Mouse (Mus musculus) brain, embryonic 14.5 days (tissue): Measurements from ENCODE around the gene Celsr1. TPM values are rescaled to one million over a fixed set of nuclear protein-coding genes. Genes with fewer than 3 reads are reported as not detected.

Experiments used
- DNase-seq: peaks from one replicate; pipeline ENCODE4 v3.0.0-alpha.2; 2011; ENCODE audit warnings: low read depth
- CTCF ChIP-seq: fragments of 200-500 bp; IDR thresholded peaks from 2 replicates; pipeline ENCODE4 v1.5.1; 2012; ENCODE audit warnings: inconsistent platforms, mild to moderate bottlenecking, moderate library complexity, borderline replicate concordance; ENCODE audit not compliant: insufficient read depth, insufficient read length; ENCODE audit errors: extremely low read depth
- POLR2A ChIP-seq: fragments of 200-500 bp; IDR thresholded peaks from 2 replicates; pipeline ENCODE4 v1.6.1; 2012; ENCODE audit warnings: mild to moderate bottlenecking, inconsistent platforms, borderline replicate concordance; ENCODE audit not compliant: poor library complexity, insufficient read depth, insufficient read length, severe bottlenecking; ENCODE audit errors: extremely low read depth
- polyA plus RNA-seq: library from polyadenylated mRNA; depleted of rRNA; stranded (reverse); fragments of >200 nt; gene quantifications from 2 replicates; pipeline ENCODE4 v1.2.3, GENCODE M21; 2012

Gene Celsr1
- polyA plus RNA-seq, 1 experiment = 17.6 TPM

DNA sequence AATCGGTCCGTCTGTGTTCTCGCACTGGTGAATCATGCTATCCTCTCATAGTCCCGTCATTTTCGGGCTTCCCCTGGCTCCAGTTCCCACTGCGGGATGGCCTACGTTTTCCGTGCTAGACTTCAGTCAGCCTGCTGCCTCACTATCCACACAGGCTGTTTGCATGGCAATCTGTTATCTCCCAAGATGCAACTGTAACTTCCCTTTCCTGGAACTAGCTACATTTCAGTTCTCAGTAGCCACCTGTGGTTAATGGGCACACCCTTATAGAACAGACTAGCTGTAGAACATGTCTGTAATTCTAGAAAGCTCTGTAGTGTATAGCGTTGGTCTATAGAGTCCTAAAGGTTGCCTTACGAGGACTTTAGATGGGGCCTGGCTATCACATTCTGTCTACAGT is 17.6 kb upstream of the Celsr1 start:
- no peak for DNase-seq
- TF ChIP-seq POLR2A (no peak), CTCF (no peak)

GRCm38 (mm10) chr15:86050170-86050743 is 16.7 kb upstream of the Celsr1 start:
- TF ChIP-seq POLR2A (no peak), CTCF (no peak)
- no peak for DNase-seq

- DNase-seq = no peak
- no peak for TF ChIP-seq POLR2A
- no peak for TF ChIP-seq CTCF
Measured at GRCm38 (mm10) chr15:86049510-86049909, 15.9 kb upstream of the Celsr1 start.

- TF ChIP-seq POLR2A = no peak
- peak; percentile 16; the same call in 1 of the 2 replicates for TF ChIP-seq CTCF
Measured at GRCm38 (mm10) chr15:86042364-86042763, 8.8 kb upstream of the Celsr1 start.

DNA sequence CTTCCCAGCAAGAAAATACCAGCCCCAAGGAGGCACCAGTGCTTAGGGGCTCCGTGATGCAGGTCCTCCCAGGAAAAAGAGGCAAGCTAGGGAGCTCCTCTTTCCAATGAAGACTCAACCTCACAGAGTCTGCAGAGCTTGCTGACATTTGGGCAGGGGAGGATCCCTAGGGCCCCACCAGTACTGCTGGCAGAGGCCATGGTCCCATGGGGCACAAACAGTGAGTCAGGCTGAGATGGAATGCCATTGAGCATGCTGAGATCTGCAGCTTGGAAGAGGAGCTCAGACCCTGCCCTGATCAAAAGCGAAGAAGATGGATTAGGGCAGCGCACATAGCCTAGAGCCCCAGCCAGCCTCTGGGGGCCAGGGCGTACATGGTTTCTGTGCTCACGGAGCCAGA is 7.8 kb upstream of the Celsr1 start:
- TF ChIP-seq CTCF (no peak), POLR2A (no peak)
- DNase-seq = no peak

More at GRCm38 (mm10) chr15:86042364-86042763, 8.8 kb upstream of the Celsr1 start:
- peak; percentile 30 for DNase-seq

DNA sequence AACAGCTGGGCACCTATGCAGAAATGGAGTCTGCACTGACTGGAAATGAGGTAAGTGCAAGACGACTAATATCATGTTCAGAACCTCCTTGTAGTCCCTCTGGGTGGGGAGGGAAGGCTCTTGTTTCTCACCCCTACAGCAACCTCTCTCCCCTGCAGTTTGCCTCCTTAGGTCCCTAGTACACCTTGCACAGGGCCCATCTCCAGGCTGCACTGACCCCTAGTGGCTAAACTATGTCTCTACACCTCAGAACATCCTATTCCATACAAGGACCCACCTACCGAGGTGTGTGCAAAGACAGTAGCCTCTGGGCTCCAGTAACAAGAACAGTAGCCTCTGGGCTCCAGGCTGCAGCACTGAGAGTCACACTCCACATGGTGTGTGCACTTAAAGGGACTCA is 5.2 kb upstream of the Celsr1 start:
- DNase-seq = peak; percentile 90
- TF ChIP-seq CTCF (peak; percentile 91), POLR2A (no peak)

- no peak for DNase-seq
- TF ChIP-seq CTCF = no peak
- TF ChIP-seq POLR2A = no peak
Measured at GRCm38 (mm10) chr15:86035913-86036312, 2.3 kb upstream of the Celsr1 start.

DNA sequence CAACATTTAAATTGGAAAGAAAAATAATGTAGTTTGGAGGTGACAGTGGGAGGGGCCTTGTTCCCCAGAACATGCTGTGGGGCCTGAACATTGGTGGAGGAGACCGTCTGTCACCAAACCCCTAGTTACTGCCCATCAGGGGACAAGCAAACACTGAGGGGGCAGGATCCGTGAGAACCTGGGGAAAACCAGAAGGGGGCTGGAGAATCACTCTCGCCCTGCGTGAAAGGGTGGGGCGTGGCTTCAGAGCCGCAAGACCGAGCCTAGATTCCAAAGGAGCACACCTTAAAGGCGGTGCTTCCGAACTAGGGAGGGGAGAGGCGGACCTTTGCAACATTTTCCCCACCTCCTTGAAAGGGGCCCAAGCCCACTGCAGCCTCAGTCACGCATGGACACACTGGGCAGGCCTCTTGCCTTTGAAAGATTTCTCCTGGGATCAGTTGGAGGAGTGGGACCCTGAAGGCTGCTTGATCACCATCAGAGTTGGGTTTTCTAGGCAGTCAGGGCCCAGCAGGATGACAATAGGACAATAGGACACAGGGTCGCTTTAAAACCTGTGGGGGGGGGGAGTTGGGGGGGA is 1.3 kb upstream of the Celsr1 start:
- TF ChIP-seq CTCF (no peak), POLR2A (no peak)
- DNase-seq = peak; percentile 67

- TF ChIP-seq CTCF = no peak
- peak; percentile 39; the same call in 1 of the 2 replicates for TF ChIP-seq POLR2A
- peak; percentile 94 for DNase-seq
Measured at GRCm38 (mm10) chr15:86034021-86034523, 495 bp upstream of the Celsr1 start.

DNA sequence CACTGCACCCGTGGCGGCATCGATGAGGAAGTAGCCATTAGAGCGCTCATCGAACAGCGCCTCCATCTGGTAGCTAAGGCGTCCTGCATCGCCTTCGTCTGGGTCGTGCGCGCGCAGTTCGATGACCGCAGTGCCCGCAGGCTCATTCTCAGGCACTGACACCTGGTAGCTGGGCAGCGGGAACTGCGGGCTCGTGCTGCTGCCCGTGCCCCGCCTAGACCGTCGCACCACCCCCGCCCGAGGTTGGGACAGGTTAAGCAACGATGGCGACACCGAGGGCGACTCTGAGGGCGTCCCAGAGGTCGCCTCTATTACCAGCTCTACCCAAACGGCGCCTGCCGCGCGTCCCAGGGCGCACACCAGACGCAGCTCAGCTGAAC is 776 bp downstream of the Celsr1 start:
- peak; percentile 77 for DNase-seq
- TF ChIP-seq CTCF = peak; percentile 81
- TF ChIP-seq POLR2A = no peak

DNA sequence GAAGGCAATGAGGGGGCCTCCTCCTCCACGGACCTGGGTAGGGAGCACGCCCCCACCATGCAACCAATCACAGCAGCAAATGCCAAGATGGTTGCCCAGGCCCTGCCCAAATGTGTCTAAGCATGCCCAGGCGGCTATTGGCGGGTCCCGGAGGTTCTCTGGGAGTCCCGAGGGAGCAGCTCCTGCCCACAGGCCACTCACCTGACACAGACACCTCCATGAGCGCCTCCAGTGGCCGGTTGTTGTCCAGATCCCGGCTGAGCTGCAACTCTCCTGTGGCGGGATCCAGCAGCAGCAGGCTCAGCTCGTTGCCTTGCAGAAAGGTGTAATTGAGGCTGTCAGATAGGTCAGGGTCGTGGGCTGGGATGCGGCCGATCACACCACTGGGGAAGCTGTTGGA is 3.6 kb downstream of the Celsr1 start:
- no peak for TF ChIP-seq POLR2A
- no peak for TF ChIP-seq CTCF
- DNase-seq = no peak

DNA sequence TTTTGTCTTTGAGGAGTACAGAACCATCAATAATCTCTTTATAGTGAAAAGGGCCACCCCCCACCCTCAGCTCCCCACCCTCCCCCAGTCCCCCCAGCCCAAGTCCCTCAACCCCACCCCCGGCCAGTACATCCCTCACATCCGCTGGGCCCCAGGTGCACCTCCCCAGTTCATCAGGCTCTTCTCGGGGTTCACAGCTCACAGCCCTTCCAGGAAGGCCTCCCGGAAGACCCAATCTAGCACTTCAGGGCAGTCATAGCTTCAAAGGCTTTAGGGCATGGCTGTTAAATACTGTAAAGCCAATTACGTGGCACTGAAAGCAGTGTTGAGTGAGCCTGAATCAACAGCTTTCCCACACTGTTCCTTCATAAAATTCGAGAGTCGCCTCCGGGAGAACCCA is 5.7 kb downstream of the Celsr1 start:
- DNase-seq = no peak
- no peak for TF ChIP-seq POLR2A
- no peak for TF ChIP-seq CTCF

DNA sequence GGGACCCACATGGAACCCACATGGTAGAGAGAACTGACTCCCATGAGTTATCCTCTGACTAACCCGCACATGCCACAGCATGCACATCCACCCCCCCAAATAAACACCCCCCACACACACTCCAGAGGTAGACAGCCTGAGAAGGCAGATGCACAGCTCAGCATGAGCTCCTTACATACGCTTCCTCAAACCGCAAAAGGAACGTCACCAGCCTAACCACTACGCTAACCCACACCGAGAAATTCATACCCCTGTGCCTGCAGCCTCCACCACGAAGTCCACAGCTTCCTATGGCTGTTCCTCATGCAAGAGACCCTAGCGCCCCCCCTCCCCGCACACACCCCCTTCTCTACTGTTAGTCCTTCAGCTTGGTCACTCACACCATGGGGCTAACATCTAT is 11.6 kb downstream of the Celsr1 start:
- TF ChIP-seq CTCF (no peak), POLR2A (no peak)
- no peak for DNase-seq

DNA sequence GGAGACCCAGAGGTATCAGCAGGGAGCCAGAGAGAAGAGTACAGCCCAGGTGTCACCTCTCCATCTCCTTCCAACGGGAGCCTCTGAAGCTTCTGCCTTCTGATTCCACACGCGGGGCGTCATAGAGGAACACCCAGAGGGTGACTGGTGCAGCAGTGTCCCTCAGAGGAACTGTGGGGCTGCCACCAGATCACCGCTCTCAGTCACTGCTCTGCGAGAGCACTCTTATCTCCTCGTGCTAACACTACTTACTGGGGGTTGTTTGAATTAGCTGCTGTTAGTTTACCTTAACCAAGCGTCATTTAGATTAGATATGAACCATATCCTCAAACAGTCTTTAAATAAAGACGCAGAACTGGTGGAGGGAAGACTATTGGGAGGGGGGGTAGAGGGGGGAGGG is 12.3 kb downstream of the Celsr1 start:
- no peak for DNase-seq
- TF ChIP-seq CTCF (no peak), POLR2A (no peak)

DNA sequence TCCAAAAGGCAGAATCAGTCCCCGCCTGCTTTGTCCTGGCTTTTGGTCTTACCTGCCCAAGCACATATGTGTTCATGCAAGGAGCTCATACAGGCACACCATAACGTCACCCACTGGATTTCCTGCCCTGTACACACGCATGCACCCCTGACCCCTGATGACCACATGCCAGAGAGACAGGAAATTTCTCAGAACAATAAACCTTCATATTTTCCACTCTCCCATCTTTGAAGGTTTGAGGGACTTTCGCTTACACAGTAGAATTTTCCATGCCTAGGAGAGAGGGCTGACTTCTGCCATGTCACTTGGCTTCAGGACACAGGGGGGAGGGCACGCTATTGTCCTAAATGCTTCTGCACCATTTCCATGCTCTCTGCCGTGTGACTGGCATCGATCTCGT is 13.6 kb downstream of the Celsr1 start:
- no peak for TF ChIP-seq POLR2A
- TF ChIP-seq CTCF = no peak
- DNase-seq = no peak
